Mouse (Mus musculus) hindbrain, embryonic 11.5 days (tissue): ENCODE data around the gene Grm3. TPM values are rescaled to one million over a fixed set of nuclear protein-coding genes. Genes with fewer than 3 reads are reported as not detected.
A peak's percentile ranks its signal among the peaks of the same experiment; 100 is the strongest.

Experiments
- ATAC-seq: fragments of 200-750 bp; cut with Nextera tagmentation; 2 replicates; pipeline ENCODE4 v1.8.0; 2017; ENCODE audit warnings: mild to moderate bottlenecking, moderate TSS enrichment, moderate library complexity; ENCODE audit not compliant: low FRiP score
- DNase-seq: peaks from one replicate; pipeline ENCODE4 v3.0.0-alpha.2; 2015; ENCODE audit warnings: low spot score
- H3K27ac ChIP-seq: fragments of 300-500 bp; sonication (generic); 2 replicates; pipeline ENCODE4 v1.5.1; 2014; ENCODE audit warnings: mild to moderate bottlenecking, low read depth, low read length
- H3K27me3 ChIP-seq: fragments of 300-500 bp; sonication (generic); 2 replicates; pipeline ENCODE4 v1.6.1; 2014; ENCODE audit warnings: mild to moderate bottlenecking, low read length, moderate library complexity, mixed read lengths; ENCODE audit not compliant: control insufficient read depth, insufficient read depth
- H3K36me3 ChIP-seq: fragments of 300-500 bp; sonication (generic); 2 replicates; pipeline ENCODE4 v1.6.1; 2014; ENCODE audit warnings: mild to moderate bottlenecking, low read length, moderate library complexity, mixed read lengths; ENCODE audit not compliant: control insufficient read depth, insufficient read depth
- H3K4me1 ChIP-seq: fragments of 300-500 bp; sonication (generic); replicated peaks from 2 replicates; pipeline ENCODE4 v1.6.1; 2014; ENCODE audit warnings: low read length, mixed read lengths; ENCODE audit not compliant: control insufficient read depth, insufficient read depth
- H3K4me2 ChIP-seq: fragments of 300-500 bp; sonication (generic); replicated peaks from 2 replicates; pipeline ENCODE4 v1.6.1; 2014; ENCODE audit warnings: mild to moderate bottlenecking, low read depth, low read length
- H3K4me3 ChIP-seq: fragments of 300-500 bp; sonication (generic); 2 replicates; pipeline ENCODE4 v1.5.1; 2014; ENCODE audit warnings: low read depth, low read length
- H3K9ac ChIP-seq: fragments of 300-500 bp; sonication (generic); 2 replicates; pipeline ENCODE4 v1.6.1; 2014; ENCODE audit warnings: low read depth, low read length
- H3K9me3 ChIP-seq: fragments of 300-500 bp; sonication (generic); 2 replicates; pipeline ENCODE4 v1.6.1; 2016; ENCODE audit warnings: low read length; ENCODE audit not compliant: control insufficient read depth
- WGBS: fragments of 180-500 bp; shearing (Covaris S2); extraction: QIAGEN DNeasy Blood & Tissue Kit; methylation state at CpG from one replicate; pipeline ENCODE4 v1.1.7; 2014; 5-methylcytosine and 5-hydroxymethylcytosine counted together
- polyA plus RNA-seq: library from polyadenylated mRNA; unstranded; fragments of >200 nt; fragmentation: Nextera tagmentation; extraction: Ambion mirVana; gene quantifications from 2 replicates; pipeline ENCODE4 v1.2.1, GENCODE M21; 2014

Grm3 gene
- polyA plus RNA-seq, 1 experiment from 2014 or later = 3.1 TPM

DNA sequence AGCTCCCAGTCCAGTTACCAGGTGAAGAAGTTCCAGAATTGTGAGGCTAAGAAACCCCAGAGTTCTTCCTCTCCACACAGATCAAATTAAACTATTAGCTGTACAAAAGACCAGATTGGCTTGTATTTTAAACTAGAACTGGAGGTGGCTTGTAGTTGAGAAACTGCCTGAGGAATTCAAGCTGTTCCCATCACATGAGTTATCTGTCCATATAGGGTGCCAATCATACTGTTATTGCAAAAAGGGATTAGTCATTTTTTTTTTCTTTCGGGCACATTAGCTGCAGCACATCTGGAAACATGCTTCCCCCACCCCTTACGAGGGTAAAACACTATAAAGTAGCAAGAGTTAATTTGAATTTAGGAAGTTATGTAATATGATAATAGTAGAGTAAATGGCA is 145.9 kb downstream of the Grm3 start:
- no peak overlapping the region for H3K27ac ChIP-seq
- H3K9ac ChIP-seq = no peak overlapping the region
- no peaks in the 10 kb centered on the region for H3K9me3 ChIP-seq
- DNase-seq (no peak), ATAC-seq (no peak)
- H3K4me3 ChIP-seq = no peak overlapping the region
- H3K4me2 ChIP-seq = no peak overlapping the region
- no peaks in the 10 kb centered on the region for H3K36me3 ChIP-seq
- no peaks in the 10 kb centered on the region for H3K27me3 ChIP-seq
- no peaks in the 10 kb centered on the region for H3K4me1 ChIP-seq
- WGBS = 81% methylated on average over 2 of the region's 2 CpGs

DNA sequence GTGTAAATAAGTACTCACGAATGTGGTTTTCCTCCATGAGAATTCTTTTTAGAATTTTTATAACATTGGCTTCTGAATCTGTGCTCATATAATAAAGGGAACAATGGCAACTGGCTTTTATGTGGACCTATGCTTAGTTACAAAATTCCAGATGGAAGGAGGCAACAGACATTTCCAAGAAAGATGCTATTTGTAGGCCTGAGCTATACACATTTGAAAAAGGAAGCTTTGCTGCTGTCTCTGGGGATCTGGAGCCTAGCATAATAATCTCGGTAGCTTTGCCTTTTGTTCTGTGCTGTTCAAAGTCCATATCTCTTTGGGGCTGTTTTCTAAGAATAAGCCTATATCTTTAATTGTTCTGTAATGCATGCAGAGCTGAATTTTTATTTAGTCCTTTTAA is 146.4 kb downstream of the Grm3 start:
- Histone ChIP-seq H3K27ac (no peak overlapping the region), H3K9ac (no peak overlapping the region), H3K4me3 (no peak overlapping the region), H3K9me3 (no peaks in the 10 kb centered on the region), H3K36me3 (no peaks in the 10 kb centered on the region), H3K4me1 (no peaks in the 10 kb centered on the region), H3K27me3 (no peaks in the 10 kb centered on the region), H3K4me2 (no peak overlapping the region)
- ATAC-seq (no peak), DNase-seq (no peak)
- 78% methylated on average over 2 of the region's 2 CpGs for WGBS

DNA sequence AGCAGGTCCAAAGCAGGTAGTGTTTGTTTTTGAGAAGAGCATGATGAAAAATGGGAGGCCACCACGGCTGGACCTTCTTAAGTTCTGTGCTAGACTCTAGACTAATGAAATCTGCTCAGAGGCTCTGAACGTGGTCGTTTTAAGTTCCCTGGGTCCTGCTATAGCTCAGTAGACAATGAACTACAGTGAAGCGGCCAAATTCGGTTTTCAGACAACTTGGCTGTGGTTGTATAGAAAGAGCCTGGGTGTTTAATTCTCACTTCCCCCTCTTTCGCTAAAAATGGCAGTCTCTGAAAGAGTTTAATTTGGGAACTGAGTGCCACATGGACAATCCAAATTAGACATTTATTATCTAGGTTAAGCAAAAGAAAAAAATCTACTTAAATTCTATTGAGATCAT is 154.0 kb downstream of the Grm3 start:
- DNase-seq (no peak), ATAC-seq (no peak)
- no peak overlapping the region for H3K4me3 ChIP-seq
- H3K27me3 ChIP-seq = no peaks in the 10 kb centered on the region
- H3K4me1 ChIP-seq = no peaks in the 10 kb centered on the region
- H3K9me3 ChIP-seq = no peaks in the 10 kb centered on the region
- no peak overlapping the region for H3K9ac ChIP-seq
- H3K27ac ChIP-seq = no peak overlapping the region
- H3K36me3 ChIP-seq = no peaks in the 10 kb centered on the region
- no peak overlapping the region for H3K4me2 ChIP-seq
- WGBS = 91% methylated on average over 6 of the region's 6 CpGs

- WGBS = 50% methylated on average over 3 of the region's 3 CpGs
- no peak overlapping the region for H3K27ac ChIP-seq
- DNase-seq (no peak), ATAC-seq (no peak)
- no peaks in the 10 kb centered on the region for H3K36me3 ChIP-seq
- H3K9ac ChIP-seq = no peak overlapping the region
- H3K27me3 ChIP-seq = no peaks in the 10 kb centered on the region
- no peaks in the 10 kb centered on the region for H3K9me3 ChIP-seq
- H3K4me1 ChIP-seq = no peaks in the 10 kb centered on the region
- no peak overlapping the region for H3K4me3 ChIP-seq
- no peak overlapping the region for H3K4me2 ChIP-seq
These were observed 167.3 kb downstream of the Grm3 start for GRCm38 (mm10) chr5:9557706-9558105.

DNA sequence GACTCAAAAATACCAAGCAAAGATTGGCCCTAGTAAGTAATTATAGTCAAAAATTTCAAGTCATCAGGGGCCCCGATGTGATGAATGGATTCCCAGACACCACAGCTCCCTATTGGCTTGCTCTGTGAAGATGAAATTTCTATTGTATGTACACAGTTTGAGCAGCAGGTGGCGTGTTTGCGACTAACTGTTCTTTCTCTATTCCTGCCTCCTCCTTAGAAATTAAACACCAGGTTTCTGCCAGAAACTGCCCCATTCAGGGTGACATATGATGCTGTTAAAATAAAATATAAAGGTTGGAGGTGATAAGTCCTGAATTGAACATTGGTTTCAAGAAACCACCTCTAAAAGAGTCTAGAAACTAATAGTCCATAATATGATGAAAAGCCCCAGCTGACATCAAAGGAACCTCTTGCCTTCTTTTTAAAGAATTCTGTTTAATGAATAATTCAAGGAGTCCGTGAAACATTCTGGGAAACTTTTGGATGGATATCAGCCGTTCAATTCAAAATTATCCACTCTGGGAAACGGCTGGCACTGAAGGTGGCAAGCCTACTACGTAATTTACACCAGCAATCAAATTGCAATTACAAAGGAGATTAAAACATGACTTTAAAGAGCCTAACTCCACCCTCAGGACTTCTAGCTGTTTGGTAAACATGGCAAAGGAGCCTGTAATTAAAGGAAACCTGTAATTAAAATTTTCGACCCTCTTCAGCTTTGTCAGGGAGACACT is 184.0 kb downstream of the Grm3 start:
- 34% methylated on average over 8 of the region's 8 CpGs for WGBS
- Histone ChIP-seq H3K9ac (no peak overlapping the region), H3K36me3 (no peaks in the 10 kb centered on the region), H3K9me3 (no peaks in the 10 kb centered on the region), H3K4me3 (no peak overlapping the region), H3K27ac (no peak overlapping the region), H3K4me2 (no peak overlapping the region), H3K27me3 (no peaks in the 10 kb centered on the region), H3K4me1 (no peaks in the 10 kb centered on the region)
- ATAC-seq (peak; percentile 61; the same call in 1 of the 2 replicates), DNase-seq (peak; percentile 55)

DNA sequence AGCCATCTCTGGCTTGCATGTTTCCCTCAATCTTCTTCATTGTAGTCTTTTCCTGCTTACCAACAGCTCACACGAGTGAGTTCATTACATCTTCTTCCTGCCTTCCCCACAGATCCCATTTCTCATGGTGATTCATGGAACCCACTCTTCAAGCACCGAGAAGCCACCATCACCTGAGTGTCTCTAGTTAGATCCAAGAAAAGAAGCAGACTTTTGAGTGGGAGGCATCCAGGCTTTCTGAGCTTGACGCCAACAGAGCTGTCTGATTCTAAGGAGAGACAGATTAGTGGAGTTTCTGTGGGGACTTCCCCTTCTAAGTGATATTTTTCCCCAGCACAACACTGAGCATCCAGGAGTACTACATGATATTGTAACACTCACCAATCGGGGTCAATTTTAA is 199.5 kb downstream of the Grm3 start:
- 87% methylated on average over 4 of the region's 4 CpGs for WGBS
- no peak for ATAC-seq
- no peaks in the 10 kb centered on the region for H3K9me3 ChIP-seq
- H3K27ac ChIP-seq = no peak overlapping the region
- H3K36me3 ChIP-seq = no peaks in the 10 kb centered on the region
- no peak overlapping the region for H3K4me3 ChIP-seq
- no peaks in the 10 kb centered on the region for H3K27me3 ChIP-seq
- no peak for DNase-seq
- no peak overlapping the region for H3K9ac ChIP-seq
- no peak overlapping the region for H3K4me2 ChIP-seq
- H3K4me1 ChIP-seq = no peaks in the 10 kb centered on the region

DNA sequence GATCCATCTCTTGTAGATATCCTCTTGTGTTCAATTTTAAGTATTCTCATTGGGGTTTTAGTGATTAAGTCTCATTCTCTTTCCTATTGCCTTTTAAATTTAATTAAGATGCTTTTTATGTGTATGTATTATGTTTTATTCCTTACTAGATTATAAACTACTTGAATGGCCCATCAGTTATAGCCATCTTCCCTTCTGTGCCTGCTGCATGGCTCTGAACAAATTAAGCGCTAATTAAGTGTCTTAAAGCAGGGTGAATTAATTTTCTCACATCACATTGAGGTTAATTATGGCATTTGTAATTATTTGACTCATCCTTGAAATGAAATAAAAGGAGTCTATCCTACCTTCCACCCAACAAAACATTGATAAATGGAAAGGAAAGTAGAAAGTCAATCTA is 213.9 kb downstream of the Grm3 start:
- Histone ChIP-seq H3K27ac (no peak overlapping the region), H3K36me3 (no peaks in the 10 kb centered on the region), H3K4me1 (no peaks in the 10 kb centered on the region), H3K9ac (no peak overlapping the region), H3K4me3 (no peak overlapping the region), H3K27me3 (no peaks in the 10 kb centered on the region), H3K9me3 (no peaks in the 10 kb centered on the region), H3K4me2 (no peak overlapping the region)
- DNase-seq = no peak
- WGBS = 100% methylated on average over 1 of the region's 1 CpGs
- ATAC-seq = no peak

DNA sequence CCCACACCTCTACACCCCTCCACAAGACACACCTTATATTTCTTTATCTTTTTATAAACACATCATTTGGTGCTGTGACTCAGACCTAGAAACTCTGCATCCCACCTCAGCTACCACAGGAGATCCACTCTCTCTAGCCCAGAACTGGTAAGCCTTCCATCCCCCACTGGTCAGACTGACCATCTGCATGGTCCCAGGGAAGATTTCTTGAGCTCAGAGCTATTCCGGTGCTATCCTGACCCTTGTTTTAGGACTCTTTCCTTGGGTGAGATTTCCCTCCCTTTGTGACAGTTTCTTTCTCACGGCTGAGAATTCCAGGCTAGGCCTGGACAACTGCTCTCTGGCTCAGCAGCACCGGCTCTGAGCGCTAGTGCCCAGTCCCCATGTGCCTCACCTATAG is 227.7 kb downstream of the Grm3 start:
- Histone ChIP-seq H3K4me1 (no peaks in the 10 kb centered on the region), H3K36me3 (no peaks in the 10 kb centered on the region), H3K4me2 (no peak overlapping the region), H3K9ac (no peak overlapping the region), H3K27me3 (no peaks in the 10 kb centered on the region), H3K9me3 (no peaks in the 10 kb centered on the region), H3K27ac (no peak overlapping the region), H3K4me3 (no peak overlapping the region)
- no peak for DNase-seq
- WGBS = 80% methylated on average over 4 of the region's 4 CpGs
- no peak for ATAC-seq

GRCm38 (mm10) chr5:9495456-9495855 is 229.5 kb downstream of the Grm3 start:
- no peaks in the 10 kb centered on the region for H3K9me3 ChIP-seq
- no peak for ATAC-seq
- 23% methylated on average over 5 of the region's 5 CpGs for WGBS

More at GRCm38 (mm10) chr5:9495456-9495855, 229.5 kb downstream of the Grm3 start:
- no peak overlapping the region for H3K4me2 ChIP-seq
- H3K27ac ChIP-seq = no peak overlapping the region
- H3K27me3 ChIP-seq = no peaks in the 10 kb centered on the region
- H3K4me3 ChIP-seq = no peak overlapping the region
- no peaks in the 10 kb centered on the region for H3K36me3 ChIP-seq
- no peaks in the 10 kb centered on the region for H3K4me1 ChIP-seq
- no peak overlapping the region for H3K9ac ChIP-seq
- no peak for DNase-seq
